Mouse (Mus musculus) cerebellum, adult 2 months (tissue): ENCODE measurements around the gene Epc2. TPM values are rescaled to one million over a fixed set of nuclear protein-coding genes. Genes with fewer than 3 reads are reported as not detected.

Experiments
- DNase-seq, 2 experiments: peaks; one replicate each; pipeline ENCODE4 v3.0.0; 2021
- H3K27ac ChIP-seq: fragments of 200-500 bp; 2 replicates; pipeline ENCODE4 v1.5.1; 2012; ENCODE audit warnings: low read length, control low read depth, inconsistent platforms; ENCODE audit not compliant: insufficient read depth
- H3K27me3 ChIP-seq: fragments of 200-500 bp; 2 replicates; pipeline ENCODE4 v1.6.1; 2012; ENCODE audit warnings: inconsistent platforms, mild to moderate bottlenecking, low read length, moderate library complexity; ENCODE audit not compliant: control insufficient read depth, insufficient read depth
- H3K4me1 ChIP-seq: fragments of 200-500 bp; 2 replicates; pipeline ENCODE4 v1.6.1; 2011; ENCODE audit warnings: low read length; ENCODE audit not compliant: control insufficient read depth, insufficient read depth
- H3K4me3 ChIP-seq: fragments of 200-500 bp; replicated peaks from 2 replicates; pipeline ENCODE3; 2011; ENCODE audit warnings: mild to moderate bottlenecking, low read depth, low read length, control low read depth; ENCODE audit not compliant: insufficient read depth
- CTCF ChIP-seq: fragments of 200-500 bp; IDR thresholded peaks from 2 replicates; pipeline ENCODE4 v1.5.1; 2011; ENCODE audit warnings: low read depth, mild to moderate bottlenecking, control low read depth, low read length, moderate library complexity, borderline replicate concordance; ENCODE audit not compliant: insufficient read depth
- POLR2A ChIP-seq: fragments of 200-500 bp; IDR thresholded peaks from 2 replicates; pipeline ENCODE4 v1.6.1; 2011; ENCODE audit warnings: low read length, control low read depth, borderline replicate concordance; ENCODE audit not compliant: insufficient read depth
- WGBS: fragments of 180-500 bp; shearing (Covaris S2); methylation state at CpG from one replicate; pipeline ENCODE4 v1.1.7; 2018; 5-methylcytosine and 5-hydroxymethylcytosine counted together
- polyA plus RNA-seq: library from polyadenylated mRNA; depleted of rRNA; stranded (reverse); fragments of >200 nt; gene quantifications from 2 replicates; pipeline ENCODE4 v1.2.3, GENCODE M21; 2012; rRNA removed

The Epc2 gene
- polyA plus RNA-seq = 22.1 and 22.2 TPM in 2 replicates

DNA sequence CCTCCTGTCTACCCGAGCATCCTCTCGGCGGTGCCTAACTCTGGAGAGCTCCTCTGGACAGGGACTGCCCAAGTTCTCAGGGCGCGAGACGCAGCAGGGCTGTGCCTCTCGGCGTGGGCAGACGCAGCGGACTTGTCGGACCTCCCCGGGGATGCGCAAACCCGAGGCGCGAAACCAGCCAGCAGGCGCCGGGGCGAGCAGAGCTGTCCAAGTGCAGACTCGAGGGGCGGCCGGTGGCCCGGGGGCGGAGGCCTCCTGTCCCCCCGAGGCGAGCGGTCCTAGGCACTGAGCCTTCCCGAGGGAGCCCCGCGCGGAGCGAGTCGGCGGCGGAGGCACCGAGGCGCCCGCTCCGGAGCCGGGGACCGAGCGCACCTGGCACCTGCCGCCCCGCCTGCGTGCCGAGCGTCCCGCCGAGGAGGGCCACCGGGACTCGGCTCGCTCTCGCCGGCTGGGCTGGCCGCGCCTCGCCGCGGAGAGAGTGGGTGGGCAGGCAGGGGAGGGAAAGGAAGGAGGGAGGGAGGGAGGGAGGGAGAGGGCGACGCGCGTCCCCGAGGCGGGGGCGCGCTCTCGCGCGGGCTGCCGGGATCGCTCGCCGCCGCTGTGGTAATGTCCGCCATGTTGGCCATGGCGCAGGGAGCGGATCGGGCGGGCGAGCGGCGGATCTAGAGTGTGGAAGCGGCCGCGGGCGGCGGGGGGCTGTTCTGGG, at the start of gene Epc2:
Epc2 (plus strand) TSS at position 556 of the 706 bp plus-strand sequence.
- Histone ChIP-seq H3K27ac (peak within 1 kb of the TSS; percentile 99), H3K4me3 (peak within 1 kb of the TSS; percentile 80), H3K4me1 (peaks cover 2% of the 10 kb centered on the region; the same call in 1 of the 2 replicates), H3K27me3 (no peaks in the 10 kb centered on the region)
- WGBS = under 1% methylated on average over 74 of the region's 88 CpGs
- TF ChIP-seq CTCF (no peak), POLR2A (peak; percentile 46)
- peak; percentile 86 to 91 for DNase-seq

DNA sequence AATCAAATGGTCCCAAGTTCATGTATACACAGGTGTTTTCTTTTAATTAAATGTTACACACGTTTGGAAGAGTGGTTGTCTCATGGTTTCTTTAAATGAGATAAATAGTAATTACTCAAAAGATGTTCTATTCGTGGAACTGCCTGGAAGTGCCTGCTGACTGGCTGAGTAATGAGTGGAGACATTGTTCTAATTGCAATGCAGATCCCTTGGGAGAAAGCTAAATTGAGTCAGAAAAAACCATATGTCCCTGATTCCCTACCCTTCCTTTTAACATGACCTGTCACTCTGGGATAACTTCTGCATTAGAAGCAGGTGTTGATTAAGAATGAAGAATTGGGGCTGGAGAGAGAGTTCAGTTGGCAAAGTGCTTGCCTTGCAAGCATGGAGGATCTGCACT, 45.3 kb upstream of the Epc2 start:
- Histone ChIP-seq H3K27me3 (no peaks in the 10 kb centered on the region), H3K4me3 (no peak overlapping the region), H3K27ac (no peak overlapping the region), H3K4me1 (no peaks in the 10 kb centered on the region)
- no peak for TF ChIP-seq POLR2A
- TF ChIP-seq CTCF = no peak
- DNase-seq = no peak
- 12% methylated on average over 2 of the region's 2 CpGs for WGBS

DNA sequence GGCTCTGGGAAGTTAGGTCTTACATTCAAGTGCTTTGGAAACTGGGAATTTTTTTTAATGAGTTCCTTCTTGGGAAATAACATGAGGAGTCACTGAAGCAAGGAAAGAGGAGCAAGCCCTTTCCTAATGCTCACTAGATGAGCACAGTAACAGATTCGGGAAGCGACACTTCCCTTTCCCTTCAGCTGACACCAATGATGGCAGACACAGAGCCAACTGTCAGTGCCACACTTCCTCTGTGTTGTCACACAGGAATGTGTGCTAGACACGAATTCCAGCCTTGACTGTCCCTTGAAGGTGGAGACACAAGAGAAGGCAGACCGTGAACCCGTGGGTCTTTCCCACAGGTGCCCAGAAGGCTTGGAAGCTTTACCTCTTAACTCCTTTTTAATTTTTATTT, 39.6 kb upstream of the Epc2 start:
- WGBS = 84% methylated on average over 5 of the region's 5 CpGs
- TF ChIP-seq POLR2A (no peak), CTCF (no peak)

DNA sequence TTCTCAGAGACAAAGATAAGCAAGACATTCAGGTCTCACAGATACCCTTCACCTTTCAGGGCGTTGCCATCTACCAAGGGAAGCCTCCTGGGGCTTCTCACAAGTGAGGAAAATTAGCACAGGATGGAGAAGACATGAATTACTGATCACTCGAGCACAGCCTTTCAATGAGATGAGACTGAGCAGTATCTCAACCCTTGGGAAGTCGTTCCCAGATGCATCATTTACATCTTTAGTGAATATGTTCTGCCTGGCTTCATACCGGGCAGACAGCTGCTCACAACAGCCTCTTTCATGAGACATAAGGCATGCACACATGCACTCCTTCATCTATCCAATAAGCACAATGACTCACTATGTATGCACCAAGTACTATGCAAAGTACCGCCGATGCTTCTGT, 38.7 kb upstream of the Epc2 start:
- Histone ChIP-seq H3K27me3 (no peaks in the 10 kb centered on the region), H3K4me3 (no peak overlapping the region), H3K27ac (no peak overlapping the region), H3K4me1 (no peaks in the 10 kb centered on the region)
- TF ChIP-seq CTCF = no peak
- no peak for TF ChIP-seq POLR2A
- WGBS = 48% methylated on average over 6 of the region's 6 CpGs
- DNase-seq = no peak

More for the DNA sequence above, 39.6 kb upstream of the Epc2 start:
- H3K27me3 ChIP-seq = no peaks in the 10 kb centered on the region
- no peak overlapping the region for H3K27ac ChIP-seq
- no peak overlapping the region for H3K4me3 ChIP-seq
- DNase-seq = no peak
- H3K4me1 ChIP-seq = no peaks in the 10 kb centered on the region

DNA sequence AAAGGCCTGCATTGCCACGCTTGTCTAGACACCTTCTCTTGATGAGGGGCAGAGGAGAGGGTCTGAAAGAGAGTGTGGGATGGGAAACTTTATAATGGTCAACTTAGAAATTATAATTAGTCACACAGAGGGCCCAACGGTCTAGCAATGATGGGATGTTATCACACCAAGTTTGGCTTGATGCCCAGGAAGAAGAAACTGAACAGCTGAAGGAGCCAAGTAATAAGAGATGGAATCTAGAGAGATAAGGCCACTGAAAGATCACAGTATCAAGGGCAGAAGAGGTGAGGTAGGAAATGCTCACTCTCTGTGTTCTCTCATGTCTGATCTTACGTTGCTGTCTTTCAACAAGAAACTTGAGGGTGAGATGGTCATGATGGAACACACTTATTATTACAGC, 35.4 kb upstream of the Epc2 start:
- no peaks in the 10 kb centered on the region for H3K27me3 ChIP-seq
- 63% methylated on average over 3 of the region's 3 CpGs for WGBS
- no peak overlapping the region for H3K4me3 ChIP-seq
- no peak for DNase-seq
- TF ChIP-seq POLR2A (no peak), CTCF (no peak)
- H3K4me1 ChIP-seq = no peaks in the 10 kb centered on the region
- no peak overlapping the region for H3K27ac ChIP-seq

DNA sequence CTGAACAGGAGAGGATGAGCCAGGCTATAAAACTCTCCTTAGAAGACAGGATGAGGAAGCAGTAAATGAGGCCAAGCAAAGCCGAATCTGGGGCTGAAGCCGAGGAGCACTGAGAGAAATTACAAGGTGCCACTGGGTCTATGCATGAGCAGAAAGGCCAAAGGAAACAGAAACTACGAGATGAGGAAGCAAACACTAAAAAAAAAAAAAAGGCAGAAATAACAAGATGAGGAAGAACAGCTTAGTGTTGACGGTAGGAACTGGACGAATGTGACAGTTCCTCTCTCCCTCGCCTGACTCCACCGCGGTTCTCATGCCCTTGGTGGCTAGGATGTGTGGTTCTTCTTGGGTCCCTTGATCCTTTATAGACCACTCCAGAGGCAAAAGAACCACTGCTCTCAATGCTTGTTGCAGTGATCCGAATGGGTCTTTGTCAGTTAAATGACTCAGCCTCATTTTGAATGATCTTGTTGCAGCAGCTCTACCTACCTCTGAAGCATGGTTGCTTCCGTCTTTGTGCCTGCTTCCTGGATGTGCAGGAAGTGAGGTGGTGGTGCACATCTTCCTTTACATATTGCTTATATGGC, 34.2 kb upstream of the Epc2 start:
- Histone ChIP-seq H3K4me3 (no peak overlapping the region), H3K27me3 (no peaks in the 10 kb centered on the region), H3K27ac (no peak overlapping the region), H3K4me1 (no peaks in the 10 kb centered on the region)
- DNase-seq = no peak
- WGBS = 83% methylated on average over 10 of the region's 10 CpGs
- TF ChIP-seq CTCF (no peak), POLR2A (no peak)

DNA sequence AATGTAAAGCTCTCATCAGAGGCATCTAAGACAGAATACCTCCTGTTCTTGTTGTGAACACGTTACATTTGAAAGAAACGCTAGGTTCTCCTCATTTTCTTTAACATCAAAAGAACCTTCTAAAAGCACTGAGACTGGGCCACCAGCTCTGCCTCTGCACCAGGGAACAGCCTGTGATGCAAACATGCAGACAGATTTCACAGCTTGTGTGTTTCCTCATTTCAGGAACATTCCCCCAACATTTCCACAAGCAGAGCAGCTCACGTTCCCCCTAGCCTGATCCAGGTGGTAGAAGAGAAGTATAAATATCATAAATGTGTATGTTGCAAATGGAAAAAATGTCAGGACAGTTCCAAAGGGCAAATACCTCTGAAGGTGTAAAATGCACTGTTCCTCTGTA, 30.9 kb upstream of the Epc2 start:
- Histone ChIP-seq H3K4me3 (no peak overlapping the region), H3K27ac (no peak overlapping the region), H3K4me1 (no peaks in the 10 kb centered on the region), H3K27me3 (no peaks in the 10 kb centered on the region)
- 91% methylated on average over 3 of the region's 3 CpGs for WGBS
- DNase-seq = no peak
- no peak for TF ChIP-seq CTCF
- no peak for TF ChIP-seq POLR2A

DNA sequence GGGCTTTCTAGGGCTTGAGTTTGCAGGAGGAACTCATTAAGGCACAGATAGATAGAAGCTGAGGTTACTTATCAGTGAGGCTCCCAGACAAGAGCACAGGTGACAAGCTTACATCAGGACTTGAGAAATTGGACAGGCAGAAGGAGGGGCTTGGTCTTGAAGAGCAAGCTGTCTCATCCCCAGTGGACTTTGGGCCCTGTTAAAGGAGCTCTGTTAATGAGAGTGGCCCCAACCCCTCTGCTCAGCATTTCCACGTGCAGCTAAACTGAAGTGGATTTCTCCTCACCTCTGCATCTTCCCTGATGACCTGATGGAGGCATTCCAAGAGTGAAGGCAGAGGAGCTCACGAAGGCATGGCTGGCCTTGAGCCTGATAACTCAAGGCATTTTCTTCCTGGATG, 27.4 kb upstream of the Epc2 start:
- no peak for DNase-seq
- no peaks in the 10 kb centered on the region for H3K4me1 ChIP-seq
- WGBS = 16% methylated on average over 2 of the region's 2 CpGs
- H3K4me3 ChIP-seq = no peak overlapping the region
- no peak overlapping the region for H3K27ac ChIP-seq
- H3K27me3 ChIP-seq = no peaks in the 10 kb centered on the region
- TF ChIP-seq CTCF (no peak), POLR2A (no peak)
